Mouse (Mus musculus): ENCODE measurements around the gene Eif2d. TPM values are rescaled to one million over a fixed set of nuclear protein-coding genes. Genes with fewer than 3 reads are reported as not detected.
A peak's percentile ranks its signal among the peaks of the same experiment; 100 is the strongest.

The Eif2d gene
- total RNA-seq, 4 experiments from 2014 or later, result 33.1 to 38.1 (median 34.4) TPM

GRCm38 (mm10) chr1:131184253-131184955 lies 31.4 kb downstream of the Eif2d start:
- no peak for DNase-seq (ENCODE audit: low spot score in 2 of 2)

- DNase-seq (ENCODE audit: low spot score in 2 of 2), result no peak
These were observed 32.1 kb downstream of the Eif2d start for GRCm38 (mm10) chr1:131184956-131185660.

- peak in 1 of 2 experiments; percentile 62 for DNase-seq (ENCODE audit: low spot score in 2 of 2)
These were observed 33.0 kb downstream of the Eif2d start for GRCm38 (mm10) chr1:131185821-131186506.

- DNase-seq (ENCODE audit: low spot score in 2 of 2), result no peak
These were observed 34.0 kb downstream of the Eif2d start for GRCm38 (mm10) chr1:131186995-131187394.

- no peak for DNase-seq (ENCODE audit: low spot score in 2 of 2)
These were observed 34.9 kb downstream of the Eif2d start for GRCm38 (mm10) chr1:131187856-131188255.

- DNase-seq (ENCODE audit: low spot score in 2 of 2), result no peak
These were observed 35.7 kb downstream of the Eif2d start for GRCm38 (mm10) chr1:131188655-131189054.

- no peak for DNase-seq (ENCODE audit: low spot score in 2 of 2)
These were observed 40.8 kb downstream of the Eif2d start for GRCm38 (mm10) chr1:131193746-131194145.

- no peak for DNase-seq (ENCODE audit: low spot score in 2 of 2)
These were observed 42.7 kb downstream of the Eif2d start for GRCm38 (mm10) chr1:131195653-131196052.

- DNase-seq (ENCODE audit: low spot score in 2 of 2), result no peak
These were observed 43.1 kb downstream of the Eif2d start for GRCm38 (mm10) chr1:131196107-131196506.

GRCm38 (mm10) chr1:131198417-131198960 lies 45.5 kb downstream of the Eif2d start:
- DNase-seq (ENCODE audit: low spot score in 2 of 2), result no peak

GRCm38 (mm10) chr1:131199118-131199821 lies 46.3 kb downstream of the Eif2d start:
- DNase-seq (ENCODE audit: low spot score in 2 of 2), result no peak

- no peak for DNase-seq (ENCODE audit: low spot score in 2 of 2)
These were observed 47.0 kb downstream of the Eif2d start for GRCm38 (mm10) chr1:131199976-131200375.

- DNase-seq (ENCODE audit: low spot score in 2 of 2), result no peak
These were observed 47.6 kb downstream of the Eif2d start for GRCm38 (mm10) chr1:131200588-131200987.

- no peak for DNase-seq (ENCODE audit: low spot score in 2 of 2)
These were observed 48.4 kb downstream of the Eif2d start for GRCm38 (mm10) chr1:131201391-131201790.

GRCm38 (mm10) chr1:131204461-131204860 lies 51.5 kb downstream of the Eif2d start:
- no peak for DNase-seq (ENCODE audit: low spot score in 2 of 2)

- DNase-seq (ENCODE audit: low spot score in 2 of 2), result no peak
These were observed 53.4 kb downstream of the Eif2d start for GRCm38 (mm10) chr1:131206342-131206741.

GRCm38 (mm10) chr1:131207531-131207930 lies 54.5 kb downstream of the Eif2d start:
- no peak for DNase-seq (ENCODE audit: low spot score in 2 of 2)

GRCm38 (mm10) chr1:131208081-131208480 lies 55.1 kb downstream of the Eif2d start:
- DNase-seq (ENCODE audit: low spot score in 2 of 2), result no peak

GRCm38 (mm10) chr1:131208800-131209199 lies 55.8 kb downstream of the Eif2d start:
- no peak for DNase-seq (ENCODE audit: low spot score in 2 of 2)

- DNase-seq (ENCODE audit: low spot score in 2 of 2), result no peak
These were observed 57.0 kb downstream of the Eif2d start for GRCm38 (mm10) chr1:131209971-131210426.

GRCm38 (mm10) chr1:131211655-131212054 lies 58.7 kb downstream of the Eif2d start:
- no peak for DNase-seq (ENCODE audit: low spot score in 2 of 2)
